Mouse (Mus musculus) spleen, embryonic (tissue): Measurements from ENCODE around the gene Gfod2.

ENCODE experiments used
- CTCF ChIA-PET: fragments of 350-600 bp; sonication (Branson Sonifier 250); formaldehyde crosslinking; loops from one replicate; lab custom pipeline; 2022; lab: Charles Lee

Gfod2 gene

DNA sequence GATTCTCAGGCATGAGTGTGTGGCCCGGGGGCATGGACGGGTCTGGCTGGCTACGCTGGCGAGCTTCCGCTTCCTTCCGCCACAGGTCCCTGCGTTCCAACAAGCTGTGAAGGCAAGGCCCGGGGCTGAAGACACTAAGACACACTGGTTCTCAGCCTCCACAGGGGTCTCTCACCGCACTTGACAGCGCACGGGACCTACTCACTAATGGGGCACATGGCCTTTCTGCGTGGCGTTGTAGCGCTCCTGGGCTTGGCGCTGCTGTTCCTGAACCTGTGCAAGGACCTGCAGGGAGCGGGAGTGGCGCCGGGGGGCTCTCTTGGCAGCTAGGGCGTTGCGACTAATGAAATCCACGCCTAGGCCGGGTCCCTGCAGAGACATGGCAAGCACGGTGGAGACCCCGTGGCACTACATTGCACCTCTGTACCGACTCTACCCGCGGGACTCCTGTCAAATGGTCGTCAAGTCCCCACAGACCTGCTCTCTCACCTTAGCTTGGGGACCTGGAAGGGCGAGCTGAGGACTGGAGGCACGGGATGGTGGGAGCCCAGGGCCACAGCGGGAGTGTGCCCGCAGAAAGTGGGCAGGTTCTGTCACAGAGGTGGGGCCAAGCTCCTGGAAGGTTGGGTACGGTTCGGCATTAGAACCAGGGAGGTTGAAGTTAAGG, 54.2 kb downstream of the Gfod2 start:
- CTCF ChIA-PET: interaction anchor here (0.6 to 0.7 kb wide), 2 partner anchors 102 to 145 kb away, joined by 3 to 5 read pairs; no protein-coding TSS in a partner anchor

DNA sequence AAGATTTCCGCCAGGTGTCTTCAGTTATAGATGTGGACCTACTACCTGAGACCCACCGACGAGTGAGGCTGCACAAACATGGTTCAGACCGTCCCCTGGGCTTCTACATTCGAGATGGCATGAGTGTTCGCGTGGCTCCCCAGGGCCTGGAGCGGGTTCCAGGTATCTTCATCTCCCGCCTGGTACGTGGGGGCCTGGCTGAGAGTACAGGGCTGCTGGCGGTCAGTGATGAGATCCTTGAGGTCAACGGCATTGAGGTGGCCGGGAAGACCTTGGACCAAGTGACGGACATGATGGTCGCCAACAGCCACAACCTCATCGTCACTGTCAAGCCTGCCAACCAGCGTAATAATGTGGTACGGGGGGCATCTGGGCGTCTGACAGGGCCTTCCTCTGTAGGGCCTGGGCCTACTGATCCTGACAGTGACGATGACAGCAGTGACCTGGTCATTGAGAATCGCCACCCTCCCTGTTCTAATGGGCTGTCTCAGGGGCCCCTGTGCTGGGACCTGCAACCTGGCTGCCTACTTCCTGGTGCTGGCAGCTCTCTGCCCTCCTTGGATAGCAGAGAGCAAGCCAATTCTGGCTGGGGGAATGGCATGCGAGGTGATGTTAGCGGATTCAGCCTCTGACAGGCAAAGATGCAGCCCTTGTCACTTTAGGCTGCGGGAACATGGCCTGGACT, 55.6 kb downstream of the Gfod2 start:
- CTCF ChIA-PET: no interaction called here

DNA sequence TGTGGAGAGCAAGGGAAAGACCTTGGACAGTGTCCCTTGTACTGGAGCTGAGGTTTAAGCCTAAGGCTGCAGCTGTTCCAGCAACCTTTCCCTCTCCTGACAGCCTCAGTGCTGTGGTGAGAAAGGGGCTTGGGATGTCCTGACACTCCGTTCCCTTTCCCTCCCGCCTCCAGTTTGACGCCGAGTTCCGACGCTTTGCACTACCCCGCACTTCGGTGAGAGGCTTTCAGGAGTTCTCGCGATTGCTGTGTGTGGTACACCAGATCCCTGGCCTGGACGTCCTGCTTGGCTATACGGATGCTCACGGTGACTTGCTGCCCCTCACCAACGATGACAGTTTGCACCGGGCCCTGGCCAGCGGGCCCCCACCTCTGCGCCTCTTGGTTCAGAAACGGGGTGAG, 56.5 kb downstream of the Gfod2 start:
- CTCF ChIA-PET: interaction anchor here (0.6 kb wide), 1 partner anchor 103 kb away, joined by 3 read pairs; no protein-coding TSS in a partner anchor

DNA sequence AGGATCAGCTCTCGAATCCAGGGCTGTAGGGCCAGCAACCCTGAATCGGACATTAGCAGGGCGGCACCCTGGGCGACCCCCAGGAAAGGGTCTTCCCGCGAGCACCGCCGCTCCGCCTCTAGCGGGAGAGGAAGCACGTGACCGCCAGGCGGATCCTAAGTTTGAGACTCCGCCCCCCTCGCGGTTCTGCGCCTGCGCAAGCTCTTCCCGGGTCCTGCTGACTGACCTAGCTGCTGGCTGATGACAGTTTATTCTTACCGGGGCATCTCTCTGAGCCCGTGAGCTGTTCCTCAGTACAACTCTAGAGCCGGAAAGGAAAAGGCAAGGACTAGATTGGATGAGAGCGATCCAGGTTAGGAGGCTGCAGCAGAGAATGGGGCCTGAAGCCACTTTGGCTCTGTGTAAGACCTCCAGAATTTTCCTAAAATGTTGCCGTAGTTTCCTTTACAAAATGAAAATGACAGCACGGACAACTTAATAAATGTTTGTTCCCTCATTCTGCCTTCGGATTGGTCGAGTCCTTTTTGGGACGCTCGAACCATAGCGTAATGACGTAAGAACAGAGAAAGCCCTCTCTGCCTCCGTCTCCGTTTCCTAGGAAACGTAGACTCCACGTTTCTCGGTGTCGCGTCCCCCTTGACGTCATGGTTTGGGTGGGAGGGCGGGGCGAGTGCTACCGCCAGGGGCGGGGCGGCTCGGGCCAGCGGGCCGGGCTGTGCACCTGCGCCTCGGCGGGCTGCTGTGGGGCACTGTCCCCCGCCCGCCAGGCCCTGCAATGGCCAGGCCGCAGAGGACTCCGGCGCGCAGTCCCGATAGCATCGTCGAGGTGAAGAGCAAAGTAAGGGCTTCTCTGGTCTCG, 57.3 kb downstream of the Gfod2 start, which contains the start of the genes Acd and Pard6a:
Gene Acd (minus strand): TSS at position 137 of the 859 bp plus-strand sequence.
Gene Pard6a (plus strand): TSS at position 183 of the 859 bp plus-strand sequence.
- CTCF ChIA-PET: interaction anchor here (0.6 kb wide), 1 partner anchor 103 kb away, joined by 3 read pairs; no protein-coding TSS in a partner anchor

DNA sequence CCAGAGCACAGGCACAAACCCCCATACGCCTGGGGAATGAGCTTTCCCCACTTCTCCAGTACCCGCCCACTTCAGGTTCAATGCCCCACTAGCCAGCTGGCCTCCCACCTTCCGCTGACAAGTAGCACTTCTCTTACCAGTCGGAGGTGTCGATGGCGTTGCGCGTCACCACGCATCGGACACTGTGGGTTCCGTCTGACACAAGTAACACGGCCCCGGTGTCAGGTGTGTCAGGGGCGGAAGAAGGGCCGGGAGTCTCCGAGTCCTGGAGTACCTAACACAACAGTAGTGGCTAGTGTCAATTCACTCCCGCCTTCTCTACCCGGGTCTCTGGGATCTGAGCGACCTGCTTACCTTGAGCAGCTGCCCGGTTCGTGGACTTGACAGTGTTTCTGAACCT, 57.9 kb downstream of the Gfod2 start:
- CTCF ChIA-PET: interaction anchor here (0.6 kb wide), 1 partner anchor 76 kb away, joined by 4 read pairs; no protein-coding TSS in a partner anchor

DNA sequence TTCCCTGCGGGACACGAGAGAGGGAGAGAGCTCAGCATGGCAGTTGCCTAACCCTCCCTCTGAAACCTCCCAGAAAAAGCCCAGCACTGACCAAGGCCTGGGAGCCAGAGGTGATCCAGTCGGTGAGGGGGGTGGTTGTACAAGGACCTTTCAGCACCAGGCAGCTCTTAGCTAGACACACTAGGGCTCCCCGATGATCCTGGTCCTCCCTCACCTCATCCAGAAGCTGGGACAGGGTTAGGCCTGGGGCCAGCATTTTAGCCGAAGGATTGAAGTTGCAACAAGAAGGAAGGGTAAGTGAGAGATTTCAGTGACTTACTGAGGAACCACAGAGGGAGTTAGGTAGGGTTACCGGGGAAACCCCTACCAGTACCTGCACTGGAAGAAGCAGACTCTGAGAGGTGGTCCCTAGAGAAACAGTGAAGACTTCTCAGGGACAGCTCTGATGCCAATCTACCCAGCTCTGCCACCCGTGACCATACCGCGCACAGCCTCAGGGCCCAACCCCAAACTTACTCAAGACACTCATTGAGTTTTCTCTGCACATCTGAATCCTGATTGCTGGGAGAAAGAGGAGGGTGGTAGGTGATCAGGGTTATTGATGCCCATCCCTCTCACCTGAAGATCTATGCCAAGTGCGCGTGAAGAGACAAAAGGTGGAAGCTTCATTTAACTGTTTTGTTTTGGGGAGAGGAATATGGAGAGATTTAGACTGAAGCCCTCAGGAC, 58.8 kb downstream of the Gfod2 start:
- CTCF ChIA-PET: interaction anchor here (0.6 kb wide), 1 partner anchor 75 kb away, joined by 4 read pairs; no protein-coding TSS in a partner anchor

DNA sequence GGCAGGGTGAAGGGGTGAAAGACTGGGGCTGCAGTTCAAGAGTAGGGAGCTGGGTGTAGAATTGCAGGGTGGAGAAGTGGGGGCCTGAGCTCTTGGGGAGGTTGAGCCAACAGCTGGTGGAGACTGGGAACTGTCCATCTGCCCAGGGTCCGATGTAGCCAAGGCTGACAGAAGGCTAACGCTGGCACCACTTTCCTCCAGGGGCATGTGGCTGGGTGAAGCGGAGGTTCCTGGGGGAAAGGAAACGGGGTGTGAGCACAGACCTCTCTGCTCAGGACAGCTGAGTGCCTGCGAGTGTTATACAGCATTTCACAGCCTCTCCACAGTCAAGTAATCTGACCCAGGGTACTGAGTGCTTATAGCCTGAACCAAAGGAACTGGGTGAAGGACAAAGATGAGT, 59.7 kb downstream of the Gfod2 start:
- CTCF ChIA-PET: no interaction called here

DNA sequence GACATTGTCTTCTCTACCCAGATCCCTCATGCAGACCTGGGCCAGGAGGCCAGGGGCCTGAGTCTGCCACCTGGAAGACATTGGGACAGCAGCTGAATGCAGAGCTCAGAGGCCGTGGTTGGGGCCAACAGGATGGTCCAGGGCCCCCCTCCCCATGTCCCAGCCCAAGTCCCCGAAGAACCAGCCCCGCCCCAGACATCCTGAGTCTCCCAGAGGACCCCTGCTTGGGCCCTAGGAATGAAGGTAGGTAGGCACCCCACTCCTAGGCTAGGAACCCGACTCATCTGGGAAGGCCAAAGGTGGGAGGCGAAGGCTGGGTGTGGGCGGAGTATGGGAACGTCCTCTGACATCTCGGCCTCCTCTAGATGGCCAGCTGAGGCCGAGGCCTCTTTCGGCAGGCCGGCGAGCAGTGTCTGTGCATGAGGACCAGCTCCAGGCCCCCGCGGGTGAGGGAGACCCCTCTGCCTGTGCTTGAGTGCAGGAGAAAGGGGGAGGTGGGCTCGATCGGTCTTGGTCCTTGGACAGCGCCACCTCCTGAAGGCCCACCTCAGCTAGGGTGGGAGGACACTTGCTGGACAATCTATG, 61.2 kb downstream of the Gfod2 start:
- CTCF ChIA-PET: no interaction called here

DNA sequence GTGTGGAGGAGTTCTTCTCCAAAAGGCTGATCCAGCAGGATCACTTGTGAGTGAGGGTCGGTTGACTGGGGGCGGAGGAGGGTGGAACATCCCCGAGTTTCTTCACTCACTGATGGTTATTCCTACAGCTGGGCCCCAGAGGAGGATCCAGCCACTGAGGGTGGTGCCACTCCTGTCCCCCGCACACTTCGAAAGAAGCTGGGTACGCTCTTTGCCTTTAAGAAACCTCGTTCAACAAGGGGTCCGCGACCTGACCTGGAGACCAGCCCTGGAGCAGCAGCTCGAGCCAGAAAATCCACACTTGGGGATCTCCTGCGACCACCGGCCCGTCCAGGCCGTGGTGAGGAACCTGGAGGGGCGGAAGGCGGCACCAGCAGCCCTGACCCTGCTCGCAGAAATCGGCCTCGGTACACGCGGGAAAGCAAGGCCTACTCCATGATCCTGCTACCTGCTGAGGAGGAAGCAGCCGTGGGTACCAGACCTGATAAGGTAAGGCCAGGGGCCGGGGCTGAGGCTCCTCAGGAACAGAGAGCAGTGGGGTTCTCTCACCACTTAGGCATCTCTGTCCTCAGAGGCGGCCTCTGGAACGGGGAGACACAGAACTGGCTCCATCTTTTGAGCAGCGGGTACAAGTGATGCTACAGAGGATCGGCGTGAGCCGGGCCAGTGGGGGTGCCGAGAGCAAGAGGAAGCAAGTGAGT, 63.2 kb downstream of the Gfod2 start:
- CTCF ChIA-PET: interaction anchor here (0.5 kb wide), 1 partner anchor 119 kb away, joined by 5 read pairs; no protein-coding TSS in a partner anchor

DNA sequence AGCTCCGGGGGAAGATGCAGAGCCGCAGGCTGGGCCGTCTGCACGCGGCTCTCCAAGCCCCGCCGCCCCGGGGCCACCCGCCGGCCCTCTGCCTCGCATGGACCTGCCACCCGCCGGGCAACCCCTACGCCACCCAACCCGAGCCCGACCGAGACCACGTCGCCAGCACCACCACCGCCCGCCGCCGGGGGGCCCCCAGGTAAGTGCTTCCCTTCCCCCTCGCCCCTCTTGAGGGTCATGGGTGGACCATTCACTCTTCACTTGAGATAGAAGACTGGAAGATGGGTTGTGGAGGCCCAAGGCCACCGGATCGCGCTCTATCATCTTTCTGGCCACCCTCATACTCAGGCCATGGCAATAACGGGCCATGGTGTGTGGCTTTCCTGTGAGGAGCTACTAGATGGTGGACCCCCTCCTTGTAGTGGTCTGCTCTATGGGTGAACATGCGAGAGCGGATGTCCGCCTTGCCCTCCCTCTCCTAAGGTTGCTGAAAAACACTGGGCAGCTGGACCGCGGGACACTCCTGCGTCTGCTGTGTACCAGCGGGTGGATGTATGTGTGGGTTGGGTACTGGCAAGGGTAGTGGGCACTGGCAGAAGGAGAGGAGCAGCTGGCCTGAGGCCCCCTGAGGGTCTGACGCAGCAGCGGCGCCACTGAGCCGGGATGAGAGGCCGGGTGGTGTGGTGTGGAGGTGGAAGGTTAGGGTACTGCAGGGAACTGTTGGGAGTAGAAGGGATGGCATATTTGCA, 64.2 kb downstream of the Gfod2 start:
- CTCF ChIA-PET: no interaction called here

DNA sequence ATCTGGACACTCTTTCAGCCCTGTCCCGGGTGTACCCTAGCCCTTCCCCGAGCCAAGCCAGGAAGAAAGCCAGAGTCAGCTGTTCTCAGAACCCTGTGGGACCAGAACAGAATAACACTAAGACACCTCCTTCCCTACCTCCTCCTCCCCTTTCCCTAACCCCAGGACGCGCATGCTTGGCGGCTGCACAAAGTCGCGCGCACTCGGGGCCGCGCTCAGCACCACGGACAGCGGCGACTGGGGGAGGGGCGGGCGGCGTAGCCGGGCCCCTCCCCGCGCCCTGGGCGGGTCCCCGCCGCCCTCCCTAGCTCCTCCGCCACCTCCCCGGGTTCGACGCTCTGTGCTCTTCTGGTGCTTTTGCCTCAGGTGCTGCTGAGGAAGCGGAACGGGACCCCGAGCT, 64.8 kb downstream of the Gfod2 start:
- CTCF ChIA-PET: no interaction called here

DNA sequence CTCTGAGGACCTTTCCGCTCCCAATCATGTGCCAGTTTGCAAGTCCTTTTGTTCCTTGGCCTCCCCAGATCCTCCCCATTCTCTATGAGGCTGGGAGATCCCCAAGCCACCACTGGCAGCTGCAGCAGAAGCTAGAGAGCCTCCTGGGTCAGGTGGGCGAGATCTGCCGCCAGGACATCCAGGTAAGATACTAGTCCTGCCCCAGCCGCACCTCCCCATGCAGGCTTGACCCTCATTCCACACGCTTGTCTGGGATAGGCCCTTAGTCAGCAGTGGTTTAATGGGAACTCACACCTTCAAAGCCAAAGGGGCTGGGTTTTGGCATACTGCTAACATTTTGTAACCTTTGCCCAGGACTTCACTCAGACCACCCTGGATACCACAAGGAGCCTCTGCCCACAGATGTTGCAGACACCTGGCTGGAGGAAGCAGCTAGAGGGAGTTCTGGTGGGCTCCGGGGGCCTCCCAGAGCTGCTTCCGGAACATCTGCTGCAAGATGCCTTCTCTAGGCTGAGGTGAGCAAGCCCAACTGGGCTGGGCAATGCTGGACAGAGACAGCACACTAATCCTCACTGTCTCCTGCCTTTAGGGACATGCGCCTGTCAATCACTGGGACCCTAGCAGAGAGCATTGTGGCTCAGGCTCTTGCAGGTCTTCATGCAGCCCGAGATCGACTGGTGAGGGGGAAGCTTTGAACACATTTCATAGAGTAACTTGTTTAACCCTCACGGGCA, 65.8 kb downstream of the Gfod2 start:
- CTCF ChIA-PET: no interaction called here

DNA sequence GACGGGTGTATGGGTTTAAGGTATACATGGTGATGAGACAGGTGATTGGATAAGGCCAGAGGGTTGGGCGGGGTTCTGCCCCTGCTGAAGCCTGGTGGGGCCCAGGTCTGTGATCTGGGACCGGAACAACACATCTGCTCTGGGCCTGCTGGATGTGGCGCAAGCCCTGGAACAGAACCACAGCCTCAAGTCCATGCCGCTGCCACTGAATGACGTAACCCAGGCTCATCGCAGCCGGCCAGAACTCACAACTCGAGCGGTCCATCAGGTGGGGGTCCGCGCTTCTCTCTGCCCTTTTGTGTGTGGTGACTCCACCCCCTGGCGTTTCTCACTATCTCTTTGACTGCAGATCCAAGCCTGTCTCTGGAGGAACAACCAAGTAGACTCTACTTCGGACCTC, 67.5 kb downstream of the Gfod2 start:
- CTCF ChIA-PET: no interaction called here

DNA sequence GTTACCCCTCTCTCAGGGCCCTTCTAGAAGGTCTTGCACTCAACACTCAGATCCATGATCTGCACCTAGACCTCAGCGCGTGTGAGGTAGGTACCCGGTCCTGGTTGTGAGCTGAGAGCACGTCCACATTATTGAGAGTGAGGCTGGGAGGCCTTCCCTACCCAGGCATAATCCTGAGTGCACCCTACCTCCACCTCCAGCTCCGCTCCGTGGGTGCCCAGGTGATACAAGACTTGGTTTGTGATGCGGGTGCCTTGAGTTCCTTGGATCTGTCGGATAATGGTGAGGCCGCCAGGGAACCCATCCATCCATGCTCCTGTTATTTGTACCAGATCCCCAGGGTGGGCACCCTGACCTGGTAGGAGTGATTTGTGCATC, 68.5 kb downstream of the Gfod2 start:
- CTCF ChIA-PET: no interaction called here

DNA sequence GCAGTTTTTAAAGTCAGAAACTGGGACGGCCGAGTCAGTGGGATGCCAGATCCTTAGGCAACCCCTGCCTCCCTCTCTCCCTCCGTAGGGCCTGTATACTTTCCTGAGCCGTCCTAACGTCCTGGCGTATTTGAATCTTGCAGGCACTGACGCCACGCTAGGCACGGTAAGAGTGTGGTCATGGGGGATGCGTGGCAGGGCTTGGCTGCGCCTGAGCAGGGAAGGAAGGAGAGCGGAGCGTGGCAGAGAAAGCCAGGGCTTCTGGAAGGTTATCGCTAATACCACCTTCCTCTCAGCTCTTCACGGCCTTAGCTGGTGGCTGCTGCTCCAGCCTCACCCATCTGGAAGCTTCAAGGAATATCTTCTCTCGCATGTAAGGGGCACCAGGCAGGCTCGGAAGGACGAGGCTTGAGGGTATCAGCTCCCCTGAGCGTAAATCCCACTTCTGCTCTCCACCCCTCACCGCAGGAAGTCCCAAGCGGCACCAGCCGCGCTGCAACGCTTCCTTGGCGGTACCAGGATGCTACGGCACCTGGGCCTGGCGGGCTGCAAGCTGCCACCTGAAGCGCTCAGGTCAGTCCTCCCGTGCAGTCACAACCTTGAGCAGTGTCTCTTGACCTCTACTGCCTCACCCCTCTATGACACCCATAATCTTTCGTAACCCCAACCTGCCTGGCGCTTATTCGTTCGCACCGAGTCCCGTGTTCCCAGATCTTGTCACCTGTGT, 69.0 kb downstream of the Gfod2 start:
- CTCF ChIA-PET: interaction anchor here (0.6 kb wide), 1 partner anchor 165 kb away, joined by 3 read pairs; no protein-coding TSS in a partner anchor

DNA sequence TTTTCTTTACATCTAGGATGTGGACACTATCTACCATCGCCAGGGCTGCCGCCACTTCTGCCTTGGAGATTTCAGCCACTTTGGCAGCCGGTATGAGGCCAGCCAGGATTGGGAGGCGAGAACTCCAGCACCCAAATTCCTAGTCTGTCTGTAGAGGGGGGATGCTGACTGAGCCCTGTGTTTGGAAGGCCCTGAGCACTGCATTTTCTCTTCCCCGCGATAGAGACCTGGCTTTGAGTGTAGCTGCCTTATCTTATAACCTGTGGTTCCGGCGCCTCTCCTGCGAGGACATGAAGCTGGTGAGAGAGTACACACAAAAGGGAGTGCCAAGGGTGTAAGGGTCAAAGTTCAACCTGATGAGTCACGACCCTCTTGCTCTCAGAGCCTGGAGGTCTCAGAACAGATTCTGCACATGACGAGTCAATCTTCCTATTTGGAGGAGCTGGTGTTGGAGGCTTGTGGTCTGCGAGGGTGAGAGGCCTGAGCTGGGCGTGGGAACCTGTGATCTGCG, 70.2 kb downstream of the Gfod2 start:
- CTCF ChIA-PET: no interaction called here

DNA sequence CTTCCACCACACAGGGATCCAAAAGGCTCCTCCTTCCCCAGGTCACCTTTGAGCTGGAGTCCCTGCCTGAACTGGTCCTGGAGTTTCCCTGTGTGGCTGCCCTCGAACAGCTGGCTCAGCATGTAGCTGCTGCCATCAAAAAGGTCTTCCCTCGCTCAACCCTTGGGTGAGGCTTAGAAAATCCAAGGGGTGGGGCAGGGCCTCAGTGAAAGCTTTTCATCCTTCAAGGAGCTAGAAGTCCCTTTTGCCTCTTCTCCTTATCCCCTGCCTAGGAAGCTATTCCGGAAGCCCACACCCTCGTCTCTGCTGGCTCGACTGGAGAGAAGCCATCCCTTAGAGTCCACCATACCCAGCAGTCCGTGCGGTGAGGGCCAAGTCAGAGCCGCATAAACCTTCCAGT, 71.0 kb downstream of the Gfod2 start:
- CTCF ChIA-PET: interaction anchor here (0.8 kb wide), 1 partner anchor 83 kb away, joined by 3 read pairs; no protein-coding TSS in a partner anchor

DNA sequence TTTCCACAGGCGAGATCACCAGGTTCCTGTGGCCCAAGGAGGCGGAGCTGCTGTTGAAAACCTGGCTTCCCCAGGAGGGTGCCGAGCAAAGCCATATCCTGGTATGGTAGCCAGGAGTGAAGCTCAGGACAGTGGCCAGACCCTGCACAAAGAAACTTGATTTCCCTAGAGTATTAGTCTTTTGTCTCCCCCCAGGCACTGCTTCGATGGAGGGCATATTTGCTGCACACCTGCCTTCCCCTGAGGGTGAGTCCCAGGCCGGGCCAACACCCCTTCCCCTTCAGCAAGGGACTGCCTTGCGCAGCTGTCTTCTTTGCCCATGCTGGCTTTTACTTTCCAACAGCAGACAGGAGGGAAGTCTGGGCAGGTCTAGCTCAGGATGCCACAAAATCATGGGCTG, 71.9 kb downstream of the Gfod2 start:
- CTCF ChIA-PET: no interaction called here
